Mouse (Mus musculus) bone marrow, adult 2 months (tissue): ENCODE results near the gene Kcnc1.

Source experiments
- CTCF ChIP-seq: fragments of 200-500 bp; IDR thresholded peaks from 2 replicates; pipeline ENCODE4 v1.5.1; 2011; ENCODE audit warnings: low read length, control low read depth; ENCODE audit not compliant: control insufficient read depth, insufficient read depth
- POLR2A ChIP-seq: fragments of 200-500 bp; IDR thresholded peaks from 2 replicates; pipeline ENCODE4 v1.6.1; 2011; ENCODE audit warnings: low read depth, mild to moderate bottlenecking, control low read depth, low read length, borderline replicate concordance; ENCODE audit not compliant: control insufficient read depth

- TF ChIP-seq POLR2A, result no peak
- TF ChIP-seq CTCF, result no peak
Measured at GRCm38 (mm10) chr7:46403616-46404485, 7.6 kb downstream of the Kcnc1 start.
